Mouse (Mus musculus) T-helper 17 cell (primary cell): ENCODE measurements around the gene Aspscr1.

ENCODE experiments used
- in situ Hi-C, 2 experiments: fragments of 300-600 bp; cut with MboI, MseI; formaldehyde crosslinking; loops; 1 replicate in 1 of 2; 2 replicates in 1 of 2; pipeline ENCODE4 v1.15.1; 2025; ENCODE audit warnings: high pct_unique_total_duplicates in 2 of 2

The Aspscr1 gene

DNA sequence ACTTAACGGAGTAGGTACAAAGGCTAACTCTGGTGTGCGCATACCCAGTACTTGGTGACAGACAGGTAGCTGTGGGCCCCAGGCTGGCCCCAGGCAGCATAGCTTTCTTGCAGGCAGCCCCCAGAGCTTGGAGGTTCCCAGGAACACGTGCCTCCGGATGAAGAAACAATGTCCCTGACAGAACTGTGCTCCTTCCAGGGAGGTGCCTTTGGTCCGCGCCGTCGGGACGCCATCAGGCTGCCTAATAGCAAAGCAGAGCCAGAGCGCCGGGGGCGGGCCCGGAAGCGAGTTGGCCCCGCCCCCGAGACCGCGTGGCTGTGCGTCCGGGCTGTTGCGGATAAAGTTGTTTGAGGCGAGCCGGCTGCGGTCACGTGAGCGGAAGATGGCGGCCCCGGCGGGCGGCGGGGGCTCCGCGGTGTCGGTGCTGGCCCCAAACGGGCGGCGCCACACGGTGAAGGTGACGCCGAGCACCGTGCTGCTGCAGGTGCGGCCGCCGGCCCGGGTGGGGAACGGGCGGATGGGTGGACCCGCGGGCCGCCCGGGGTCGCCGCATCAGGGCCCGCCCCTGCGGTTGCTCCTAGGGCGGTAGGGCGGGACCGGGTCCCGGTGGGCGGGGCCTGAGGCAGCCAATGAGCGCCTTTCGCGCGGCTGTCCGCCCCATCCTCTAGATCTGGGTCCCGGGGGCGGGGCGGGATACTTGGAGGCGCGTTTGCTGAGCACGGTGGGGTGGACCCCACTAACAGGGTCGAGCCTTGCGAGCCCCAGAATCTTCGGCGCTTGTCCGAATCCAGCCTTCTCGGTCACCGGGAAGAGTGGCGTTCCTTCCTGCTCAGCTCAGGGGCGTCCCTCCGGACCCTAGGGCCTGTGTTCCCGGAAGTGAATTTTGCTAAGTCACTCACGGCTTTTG is at the start of gene Aspscr1:
TSS of gene Aspscr1 (plus strand) at position 287 of the 907 bp plus-strand sequence.
- in situ Hi-C loops = no loop called here

DNA sequence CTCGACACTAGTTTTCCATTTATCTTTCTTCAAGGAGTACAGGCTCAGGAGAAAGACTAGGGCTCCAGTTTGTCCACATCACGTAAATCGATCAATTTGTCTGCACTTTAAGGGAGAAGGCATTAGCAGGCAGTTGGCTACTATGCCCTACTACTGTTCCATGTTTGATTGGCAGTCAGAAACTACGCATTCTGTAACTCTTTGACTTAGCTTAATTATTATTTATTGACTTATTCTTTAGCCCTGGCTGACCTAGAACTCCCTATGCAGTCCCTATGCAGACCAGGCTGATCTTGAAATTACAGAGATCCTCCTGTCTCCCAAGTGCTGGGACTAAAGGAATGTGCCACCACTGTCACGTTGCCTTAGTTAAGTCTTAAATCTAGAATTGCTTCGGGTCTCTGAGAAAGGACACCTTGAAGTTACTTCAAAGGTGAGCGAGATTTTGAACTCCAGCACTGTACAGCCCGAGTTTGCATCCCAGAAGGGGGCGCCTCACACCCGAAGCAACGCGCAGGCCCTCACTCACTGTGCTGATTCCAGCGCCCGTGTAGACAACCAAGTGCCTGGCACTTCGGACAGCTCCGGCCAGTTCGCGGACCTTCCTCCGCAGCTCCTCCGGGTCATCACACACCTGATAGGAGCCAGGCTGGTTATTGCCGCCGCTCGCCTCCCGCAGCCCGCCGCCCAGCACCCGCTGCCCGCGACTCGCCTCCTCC is 48.7 kb upstream of the Aspscr1 start:
- in situ Hi-C loops = no loop called here

DNA sequence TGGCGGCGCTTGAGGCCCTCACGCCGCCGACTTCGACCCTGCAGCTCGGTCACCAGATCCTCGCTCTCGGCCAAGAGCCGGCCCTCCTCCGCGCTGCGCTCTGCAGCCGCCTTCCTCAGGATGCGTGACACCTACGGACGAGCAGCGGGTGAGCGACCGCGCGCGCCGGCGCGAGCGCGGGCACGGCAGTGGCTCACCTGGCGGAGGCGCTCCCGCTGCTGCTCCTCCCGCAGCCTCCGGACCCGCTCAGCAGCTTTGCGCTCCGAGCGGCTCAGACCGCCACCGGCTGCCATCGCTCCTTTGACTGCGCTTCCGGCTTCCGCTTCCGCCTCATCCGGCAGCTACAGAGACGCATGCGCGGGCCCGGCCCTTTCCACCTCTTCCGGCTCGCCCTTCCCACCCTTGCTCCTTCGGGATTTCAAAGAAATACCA is 48.1 kb upstream of the Aspscr1 start:
- in situ Hi-C loops = loop anchor here in 1 of 2 experiments (5.0 kb wide), 1 partner anchor 88 kb away; the partner anchor contains the start of genes Cenpx and Lrrc45

DNA sequence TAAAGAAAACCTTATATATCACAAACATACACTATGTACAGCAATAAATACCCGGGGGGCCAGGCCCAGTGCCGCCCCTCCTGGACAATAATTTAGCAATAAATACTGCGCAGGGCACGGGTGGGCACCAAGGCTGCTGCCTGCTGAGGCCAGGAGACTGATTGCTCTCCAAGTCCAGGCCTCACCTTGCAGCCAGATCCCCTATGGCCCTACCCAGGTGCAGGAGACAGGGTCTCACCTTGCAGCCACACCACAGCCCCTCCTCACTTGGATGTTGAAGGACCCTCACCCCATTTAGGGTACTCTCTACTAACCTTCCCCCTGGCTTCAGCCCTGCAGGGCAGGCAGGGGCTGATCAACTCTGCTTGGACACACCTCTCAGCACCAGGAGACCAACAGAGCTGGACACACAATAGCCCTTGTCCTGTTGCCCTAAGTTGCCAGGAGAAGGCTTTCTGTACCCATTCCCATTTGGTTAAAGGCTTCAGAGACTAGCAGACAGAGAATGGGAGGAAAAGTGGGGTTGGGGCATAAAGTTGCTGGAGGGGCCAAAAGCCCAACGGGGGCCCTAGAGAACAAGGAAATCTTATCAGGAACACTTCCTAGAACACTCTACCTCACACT is 47.5 kb upstream of the Aspscr1 start, which contains the start of gene Sirt7:
TSS of gene Sirt7 (minus strand) at position 89 of the 624 bp plus-strand sequence.
- in situ Hi-C loops = loop anchor here in 1 of 2 experiments (5.0 kb wide), 1 partner anchor 87 kb away; the partner anchor contains the start of genes Cenpx and Lrrc45

DNA sequence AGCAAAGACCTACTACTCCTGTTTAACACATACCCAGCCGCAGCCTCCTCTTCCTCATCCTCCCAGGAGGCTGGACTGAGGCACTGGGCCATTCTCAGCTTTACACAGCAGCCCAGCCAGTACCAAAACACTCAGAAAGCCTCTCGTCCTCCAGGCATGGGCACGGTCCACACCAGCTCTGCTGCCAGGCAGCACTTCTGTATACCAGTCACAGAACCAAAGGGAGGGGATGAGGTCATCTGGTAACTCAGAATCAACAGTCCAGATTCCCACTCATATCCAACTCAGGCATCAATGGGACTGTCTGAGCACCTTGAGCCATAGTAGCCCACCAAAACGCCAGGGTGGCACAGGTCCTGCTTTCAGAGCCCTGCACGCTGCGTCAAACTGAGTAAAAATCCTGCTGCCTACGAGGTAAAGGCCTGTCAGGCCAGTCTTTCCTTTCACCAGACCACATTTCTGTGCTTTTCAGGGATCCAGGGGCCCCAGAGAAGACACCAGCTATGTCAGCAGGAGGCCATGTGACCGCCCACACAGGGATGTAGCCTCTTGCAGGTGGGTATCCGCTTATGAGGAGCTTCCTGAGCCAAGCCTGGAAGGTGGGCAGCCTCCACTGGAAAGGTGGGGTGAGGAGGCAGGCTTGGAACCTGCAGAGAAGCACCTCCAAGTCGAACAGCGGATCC is 45.8 kb upstream of the Aspscr1 start:
- in situ Hi-C loops = loop anchor here in 1 of 2 experiments (5.0 kb wide), 1 partner anchor 85 kb away; the partner anchor contains the start of genes Cenpx and Lrrc45

DNA sequence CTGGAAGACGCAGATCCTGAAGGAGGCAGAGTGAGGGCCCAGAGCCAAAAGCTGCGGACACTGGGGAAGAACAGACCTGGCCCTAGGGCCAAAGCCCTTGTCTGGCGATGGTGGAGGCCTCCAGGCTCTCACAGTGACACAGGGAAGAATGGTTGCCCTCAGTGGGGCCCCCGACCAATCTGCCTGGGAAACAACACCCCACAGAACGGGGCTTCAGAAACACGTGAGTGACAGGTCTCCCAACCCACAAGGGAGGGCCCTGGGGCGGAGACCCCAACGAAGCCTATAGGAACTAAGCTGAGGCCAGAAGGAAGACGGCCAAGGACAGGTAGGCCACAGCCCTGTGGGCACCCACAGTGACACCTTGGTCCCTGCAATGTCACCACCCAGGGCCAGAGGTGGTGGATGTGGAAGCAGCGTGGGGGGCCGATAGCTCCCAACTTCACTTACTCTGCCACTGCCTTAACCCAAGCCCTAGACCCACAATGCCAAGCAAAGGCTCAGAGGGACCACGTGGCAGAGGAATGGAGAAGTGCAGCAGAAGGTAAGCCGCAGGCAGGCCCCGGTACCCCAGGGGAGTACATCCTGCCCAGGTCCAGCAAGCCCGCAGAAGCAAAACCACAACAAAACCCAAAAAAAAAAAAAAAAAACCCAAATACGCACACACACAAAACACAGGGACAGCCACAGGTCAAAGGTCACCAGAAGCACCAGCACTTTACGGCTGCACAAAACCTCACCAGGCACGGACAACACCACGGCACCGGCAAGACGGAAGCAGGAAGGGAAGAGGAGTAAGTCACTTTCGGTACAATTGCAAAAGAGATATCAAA is 45.1 kb upstream of the Aspscr1 start:
- in situ Hi-C loops = loop anchor here in 1 of 2 experiments (5.0 kb wide), 1 partner anchor 85 kb away; the partner anchor contains the start of genes Cenpx and Lrrc45

DNA sequence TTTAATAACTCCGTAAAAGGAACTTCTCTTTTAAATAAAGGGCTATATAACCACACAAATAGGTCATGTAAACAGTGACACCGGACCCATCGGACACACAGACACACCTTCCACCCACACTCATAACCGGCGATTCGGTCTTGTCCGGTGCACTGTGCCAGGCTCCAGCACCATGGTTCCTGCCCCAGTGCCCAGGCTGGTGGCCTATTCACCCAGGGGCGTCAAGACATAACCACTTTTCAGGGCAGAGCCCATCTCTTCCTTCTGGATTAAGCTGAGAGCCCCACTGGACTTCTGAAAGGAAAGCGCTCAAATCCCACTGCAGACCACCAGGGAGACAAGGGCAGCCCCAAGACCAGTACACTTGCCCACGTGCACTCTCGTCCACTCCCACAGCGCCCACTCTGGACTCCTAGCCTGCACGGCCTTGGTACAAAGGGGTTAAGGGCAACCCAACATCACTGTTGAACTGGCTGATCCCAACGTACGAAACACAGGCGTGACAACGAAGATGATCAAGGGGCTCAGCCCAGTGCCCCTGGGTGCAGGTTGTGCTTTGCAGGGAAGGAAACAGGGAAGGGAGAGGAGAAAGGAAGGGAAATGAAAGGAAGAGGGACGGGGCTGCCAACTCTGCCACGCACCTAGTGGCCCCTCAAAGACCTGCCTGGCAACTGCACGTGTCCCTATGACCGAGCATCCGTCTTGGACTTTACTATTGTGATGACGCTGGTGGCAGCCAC is 44.0 kb upstream of the Aspscr1 start:
- in situ Hi-C loops = loop anchor here in 1 of 2 experiments (5.0 kb wide), 1 partner anchor 84 kb away; the partner anchor contains the start of genes Cenpx and Lrrc45

DNA sequence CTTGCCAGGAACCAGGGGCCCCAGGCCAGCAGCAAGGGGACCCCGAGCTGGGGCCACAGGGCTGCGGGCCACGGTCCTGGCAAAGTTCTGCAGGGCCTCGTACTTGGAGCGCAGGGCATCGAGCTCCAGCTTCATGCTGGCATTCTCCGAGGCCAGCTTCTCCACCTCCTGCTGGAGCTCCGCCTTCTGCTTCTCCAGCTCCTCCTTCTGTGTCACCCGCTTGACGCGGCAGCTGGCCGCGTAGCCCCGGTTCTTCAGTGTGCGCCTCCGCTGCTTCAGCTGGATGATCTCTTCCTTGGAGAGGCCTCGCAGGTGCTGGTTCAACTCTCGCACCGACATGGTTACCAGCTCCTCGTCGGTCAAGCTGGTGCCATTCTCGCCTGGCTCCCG is 43.4 kb upstream of the Aspscr1 start:
- in situ Hi-C loops = loop anchor here in 1 of 2 experiments (5.0 kb wide), 1 partner anchor 83 kb away; the partner anchor contains the start of genes Cenpx and Lrrc45

DNA sequence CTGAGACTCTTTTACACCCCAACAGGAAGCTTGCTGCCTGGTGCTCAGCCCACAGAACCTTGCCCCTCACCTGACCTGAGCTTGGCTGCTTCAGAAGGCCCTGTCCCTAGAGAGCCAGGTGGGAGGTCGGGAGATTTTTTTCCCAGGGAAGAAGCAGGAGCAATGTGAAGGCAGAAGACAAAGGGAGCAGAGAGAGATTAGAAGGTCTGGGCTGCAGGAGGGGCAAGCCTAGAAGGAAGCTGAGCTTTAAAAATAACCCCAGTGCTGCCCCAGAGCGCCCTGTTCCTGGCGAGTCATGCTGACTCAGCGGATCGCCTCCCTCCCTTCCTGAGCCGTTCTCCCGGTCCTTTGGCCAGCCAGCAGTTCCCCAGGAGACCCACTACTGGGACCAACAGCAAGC is 42.9 kb upstream of the Aspscr1 start:
- in situ Hi-C loops = loop anchor here in 1 of 2 experiments (5.0 kb wide), 1 partner anchor 82 kb away; the partner anchor contains the start of genes Cenpx and Lrrc45

DNA sequence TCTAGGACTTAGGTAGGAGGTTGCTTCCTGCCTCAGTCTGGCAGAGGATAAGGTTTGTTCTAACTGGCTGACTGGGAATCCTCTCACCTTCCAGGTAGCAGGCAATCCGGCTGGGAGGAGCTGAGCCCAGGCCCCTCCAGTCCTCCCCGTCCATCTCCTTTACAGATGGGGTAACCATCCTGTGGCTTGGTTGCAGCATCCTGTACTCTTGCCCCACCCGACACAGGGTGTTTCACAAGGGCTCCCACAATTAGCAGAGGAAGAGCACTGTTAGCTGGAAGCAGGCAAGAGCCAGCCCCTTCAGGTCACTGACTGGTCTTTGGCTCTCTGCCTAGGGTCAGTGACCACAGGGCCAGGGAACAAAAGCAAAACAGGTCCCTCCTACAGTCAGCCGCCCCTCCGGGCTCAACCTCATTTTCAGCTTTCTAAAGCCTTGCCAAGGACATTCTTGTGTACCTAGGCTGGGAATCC is 42.3 kb upstream of the Aspscr1 start:
- in situ Hi-C loops = no loop called here

DNA sequence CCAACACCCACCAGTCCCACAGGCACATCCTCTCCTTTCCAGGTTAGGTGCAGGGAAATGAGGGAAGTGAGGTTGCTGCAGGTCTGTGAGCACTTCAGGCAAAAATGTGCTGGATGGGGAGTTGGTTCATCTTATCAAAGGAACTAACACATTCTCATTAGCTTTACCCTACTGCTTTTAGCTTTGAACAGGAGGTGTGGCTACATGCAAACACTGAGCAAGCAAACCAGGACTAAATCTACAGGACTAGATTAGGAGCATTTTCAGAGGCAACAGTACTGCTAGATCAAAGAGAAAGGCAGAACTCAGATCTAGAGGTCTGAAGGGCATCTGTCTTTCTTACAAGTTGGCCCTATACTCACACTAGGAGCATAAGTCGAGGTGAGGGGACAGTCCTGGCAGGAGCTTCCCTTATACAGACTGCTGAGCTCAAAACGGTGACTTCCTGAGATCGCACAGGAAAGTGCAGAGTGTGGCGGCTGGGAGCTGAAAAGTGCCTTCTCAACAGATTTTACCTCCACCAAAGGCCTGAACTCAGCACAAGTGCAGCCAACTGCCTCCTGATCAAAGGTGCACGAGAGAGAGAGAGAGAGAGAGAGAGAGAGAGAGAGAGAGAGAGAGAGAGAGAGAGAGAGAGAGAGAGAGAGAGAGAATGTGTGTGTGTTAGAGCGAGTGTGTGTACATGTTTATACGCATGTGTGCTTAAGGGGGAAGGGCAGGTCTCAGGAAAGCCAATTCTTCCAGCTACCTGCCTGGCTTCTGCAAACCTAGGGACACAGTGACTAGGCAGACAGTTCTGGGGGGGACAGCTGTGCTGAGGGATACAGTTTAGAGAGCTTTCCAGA is 41.7 kb upstream of the Aspscr1 start:
- in situ Hi-C loops = no loop called here

DNA sequence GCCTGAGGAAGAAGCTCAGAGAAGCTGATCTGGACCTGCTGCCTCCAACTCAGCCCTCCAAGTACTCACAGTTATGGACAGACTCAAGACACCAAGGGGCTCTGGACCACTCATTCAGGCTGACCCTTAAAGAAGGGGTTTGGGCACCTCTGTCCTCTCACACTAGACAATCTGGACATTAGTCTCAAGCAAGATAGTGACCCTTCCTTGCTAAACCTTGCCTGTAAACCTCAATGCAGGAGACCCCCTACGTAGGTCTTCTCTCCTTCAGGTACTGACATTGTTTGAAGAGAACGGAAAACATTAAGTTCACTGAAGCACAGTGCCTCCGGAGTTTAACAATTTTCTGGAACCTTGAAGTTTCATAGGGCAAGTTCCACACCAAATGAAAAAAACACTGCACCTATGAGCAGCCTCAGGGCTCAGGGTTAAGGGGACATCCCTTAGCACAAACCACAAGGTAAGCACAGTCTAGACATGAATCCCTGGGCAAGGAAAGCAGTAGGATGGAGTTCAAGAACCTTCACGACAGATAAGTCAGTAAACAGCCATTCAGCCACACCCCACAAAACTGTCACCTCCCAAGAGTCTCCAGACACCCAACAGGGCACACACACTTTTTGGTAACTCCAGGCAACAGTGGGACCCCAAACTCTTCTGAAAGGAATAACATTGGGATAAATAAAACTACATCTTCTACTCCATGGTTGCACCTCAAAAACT is 40.9 kb upstream of the Aspscr1 start:
- in situ Hi-C loops = no loop called here

DNA sequence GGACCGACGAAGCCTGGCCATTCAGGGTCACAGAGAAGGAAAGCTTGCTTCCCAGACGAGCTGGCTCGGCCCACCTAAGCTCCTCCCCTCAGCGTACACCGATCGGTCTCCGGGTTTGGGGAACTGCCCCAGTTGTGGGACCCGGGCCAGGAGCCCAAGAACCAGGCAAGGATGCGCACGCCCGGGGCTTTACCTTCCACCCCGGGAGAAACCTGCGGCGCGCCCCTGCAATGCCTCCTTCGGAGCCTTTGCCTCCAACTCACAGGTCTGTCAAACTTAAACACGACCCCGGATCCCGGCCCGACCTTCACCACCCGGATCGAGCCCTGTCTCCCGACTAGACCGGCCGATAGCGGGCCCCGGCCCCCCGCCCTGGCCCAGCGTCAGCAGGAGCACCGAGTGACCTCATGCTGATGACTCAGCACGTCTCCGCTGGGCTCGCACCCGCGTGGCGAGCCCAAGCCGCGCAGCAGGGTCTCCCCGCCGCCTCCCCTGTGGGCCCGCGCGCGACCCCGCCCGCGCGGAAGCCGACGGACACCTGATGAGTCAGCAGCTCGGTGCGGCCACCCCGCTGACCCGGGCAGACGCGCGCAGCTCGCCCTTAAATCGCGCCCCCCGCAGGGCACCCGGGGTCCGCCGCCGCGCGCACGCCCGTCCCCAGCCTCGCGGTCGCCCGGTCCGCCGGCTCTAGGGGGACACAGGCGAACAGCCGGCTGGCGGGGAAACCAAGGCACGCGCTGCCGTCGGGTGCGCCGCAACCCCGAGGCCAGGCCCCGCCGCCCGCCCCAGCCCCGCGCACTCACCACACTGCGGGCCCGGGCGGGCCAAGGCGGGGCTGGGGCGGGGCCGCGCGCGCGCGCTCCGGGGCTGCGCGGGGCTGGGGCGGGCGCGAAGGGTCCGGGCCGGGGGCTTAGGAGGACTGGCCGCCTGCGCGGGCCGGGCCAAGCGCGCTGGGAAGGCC is 39.9 kb upstream of the Aspscr1 start:
- in situ Hi-C loops = no loop called here

DNA sequence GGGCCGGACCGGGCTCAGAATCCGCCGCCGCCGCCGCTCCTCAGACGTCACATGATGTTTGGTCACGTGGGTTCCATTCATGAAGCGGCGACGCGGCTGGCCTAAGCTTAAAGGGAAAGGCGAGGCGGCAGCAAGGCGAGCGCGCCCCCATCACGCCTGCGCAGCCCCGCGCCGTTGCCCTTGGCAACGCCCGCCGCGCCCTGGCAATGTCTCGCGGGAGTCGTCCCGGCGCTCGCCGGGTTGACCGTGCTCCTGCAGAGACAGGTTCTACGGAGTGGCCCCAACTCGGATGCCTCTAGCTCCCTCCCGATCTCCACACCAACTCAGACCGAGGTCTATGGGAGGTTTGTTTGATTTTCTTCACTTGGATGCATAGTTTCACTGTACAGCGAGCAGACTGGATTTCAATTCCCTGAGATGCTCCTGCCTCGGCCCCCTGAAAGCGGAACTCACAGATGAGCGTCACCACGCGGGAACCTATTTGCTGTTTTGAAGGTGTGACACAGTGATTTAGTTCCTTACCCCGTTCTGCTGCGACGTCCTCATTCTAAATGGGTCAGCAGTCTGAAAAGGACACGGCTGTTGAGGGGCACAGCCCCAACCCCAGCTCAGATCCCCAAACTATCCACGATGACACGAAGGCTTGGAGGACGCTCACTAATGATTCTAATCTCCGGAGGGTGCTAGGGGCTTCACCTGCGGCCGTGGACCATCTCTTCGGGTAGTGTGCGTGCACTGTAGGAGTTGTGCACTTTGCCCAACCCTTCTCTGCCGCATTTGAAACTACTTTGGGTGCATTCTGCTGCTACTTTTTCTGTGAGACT is 39.0 kb upstream of the Aspscr1 start, which contains the start of gene Mafg:
TSS of gene Mafg (minus strand) at position 81 of the 824 bp plus-strand sequence.
- in situ Hi-C loops = no loop called here

DNA sequence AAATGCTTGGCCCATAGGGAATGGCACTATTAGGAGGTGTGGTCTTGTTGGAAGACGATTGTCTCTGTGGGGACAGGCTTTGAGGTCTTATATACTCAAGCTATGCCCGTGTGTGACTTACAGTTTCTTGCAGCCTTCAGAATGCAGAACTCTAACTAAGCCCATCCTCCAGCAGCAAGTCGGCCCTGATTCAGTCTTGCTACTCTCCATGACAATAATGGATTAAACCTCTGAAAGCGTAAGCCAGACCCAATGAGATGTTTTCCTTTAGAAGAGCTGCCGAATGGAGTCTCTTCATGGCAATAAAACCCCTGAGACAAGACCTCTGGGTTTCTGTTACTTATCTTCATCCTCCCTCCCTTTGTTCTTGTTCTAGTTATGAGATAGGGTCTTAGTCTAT is 38.0 kb upstream of the Aspscr1 start:
- in situ Hi-C loops = no loop called here
